Mouse (Mus musculus) macrophage (primary cell): ENCODE data around the gene Armh4. TPM values are rescaled to one million over a fixed set of nuclear protein-coding genes. Genes with fewer than 3 reads are reported as not detected.

Source experiments
- H3K27ac ChIP-seq: fragments of 350-480 bp; formaldehyde crosslinking; 2 replicates; pipeline ENCODE4 v1.9.0; 2021
- H3K36me3 ChIP-seq: fragments of 350-480 bp; formaldehyde crosslinking; 2 replicates; pipeline ENCODE4 v1.9.0; 2021; ENCODE audit errors: inconsistent target
- H3K4me3 ChIP-seq: fragments of 350-480 bp; formaldehyde crosslinking; 2 replicates; pipeline ENCODE4 v1.9.0; 2021; ENCODE audit errors: inconsistent target
- H3K79me2 ChIP-seq: fragments of 350-480 bp; formaldehyde crosslinking; 2 replicates; pipeline ENCODE4 v1.9.0; 2021; ENCODE audit errors: inconsistent target
- WGBS: methylation state at CpG from one replicate; pipeline ENCODE4 v1.1.7; 2026; ENCODE audit warnings: inconsistent platforms; ENCODE audit not compliant: missing documents; 5-methylcytosine and 5-hydroxymethylcytosine counted together
- polyA plus RNA-seq: library from polyadenylated mRNA; stranded (reverse); fragments of 250-400 nt; gene quantifications from 3 replicates; pipeline ENCODE4 v1.2.4, GENCODE M21; 2018; ENCODE audit warnings: inconsistent platforms

Gene Armh4
- polyA plus RNA-seq, 1 experiment from 2014 or later: not detected

- Histone ChIP-seq H3K79me2 (no peaks in the 10 kb centered on the region), H3K4me3 (no peak overlapping the region), H3K36me3 (no peaks in the 10 kb centered on the region), H3K27ac (no peak overlapping the region)
- 84% methylated on average over 4 of the region's 4 CpGs for WGBS
These were observed 16.6 kb downstream of the Armh4 start for GRCm38 (mm10) chr14:49766601-49767000.

DNA sequence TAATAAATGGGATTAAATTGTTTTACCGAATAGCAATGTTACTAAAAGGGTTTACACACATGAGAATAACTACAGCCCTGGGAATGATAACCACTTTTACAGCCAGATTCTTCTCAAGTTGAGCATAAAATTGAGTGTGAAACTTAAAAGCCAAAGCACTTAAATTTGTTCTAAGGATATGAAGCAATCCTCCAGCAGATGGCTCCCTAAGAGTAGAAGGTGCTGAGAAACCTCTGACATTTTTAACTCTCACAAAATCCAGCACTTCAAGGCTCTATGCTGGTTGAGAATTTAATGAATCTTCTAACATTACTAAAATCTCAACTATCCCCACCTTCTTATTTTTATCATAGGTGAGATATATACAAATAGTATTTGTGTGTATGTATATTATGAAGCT lies 27.3 kb downstream of the Armh4 start:
- no peaks in the 10 kb centered on the region for H3K36me3 ChIP-seq
- no peak overlapping the region for H3K27ac ChIP-seq
- WGBS: 77% methylated on average over 1 of the region's 1 CpGs
- no peak overlapping the region for H3K4me3 ChIP-seq
- H3K79me2 ChIP-seq: no peaks in the 10 kb centered on the region

- Histone ChIP-seq H3K79me2 (no peaks in the 10 kb centered on the region), H3K27ac (no peak overlapping the region), H3K36me3 (no peaks in the 10 kb centered on the region), H3K4me3 (no peak overlapping the region)
These were observed 30.6 kb downstream of the Armh4 start for GRCm38 (mm10) chr14:49752614-49753013.

DNA sequence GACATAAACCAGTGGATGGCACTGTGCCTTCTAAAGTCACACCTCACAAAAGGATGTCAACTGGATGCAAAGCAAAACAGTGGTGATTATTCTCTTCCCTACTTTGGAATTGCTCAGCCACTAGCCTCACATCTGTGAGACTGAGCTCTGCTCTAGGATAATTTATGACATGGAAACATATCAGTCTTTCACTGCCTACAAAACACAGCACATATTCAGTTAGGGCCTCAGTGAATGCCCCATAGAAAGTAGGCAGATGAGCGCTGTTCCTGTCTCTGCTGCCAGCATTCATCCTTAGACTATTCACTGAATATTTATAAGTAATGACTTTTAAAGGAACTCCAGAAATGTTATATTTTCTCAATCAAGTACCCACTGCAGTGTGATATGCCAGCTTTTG lies 37.3 kb downstream of the Armh4 start:
- Histone ChIP-seq H3K79me2 (no peaks in the 10 kb centered on the region), H3K4me3 (no peak overlapping the region), H3K36me3 (no peaks in the 10 kb centered on the region), H3K27ac (no peak overlapping the region)
- 93% methylated on average over 1 of the region's 1 CpGs for WGBS

DNA sequence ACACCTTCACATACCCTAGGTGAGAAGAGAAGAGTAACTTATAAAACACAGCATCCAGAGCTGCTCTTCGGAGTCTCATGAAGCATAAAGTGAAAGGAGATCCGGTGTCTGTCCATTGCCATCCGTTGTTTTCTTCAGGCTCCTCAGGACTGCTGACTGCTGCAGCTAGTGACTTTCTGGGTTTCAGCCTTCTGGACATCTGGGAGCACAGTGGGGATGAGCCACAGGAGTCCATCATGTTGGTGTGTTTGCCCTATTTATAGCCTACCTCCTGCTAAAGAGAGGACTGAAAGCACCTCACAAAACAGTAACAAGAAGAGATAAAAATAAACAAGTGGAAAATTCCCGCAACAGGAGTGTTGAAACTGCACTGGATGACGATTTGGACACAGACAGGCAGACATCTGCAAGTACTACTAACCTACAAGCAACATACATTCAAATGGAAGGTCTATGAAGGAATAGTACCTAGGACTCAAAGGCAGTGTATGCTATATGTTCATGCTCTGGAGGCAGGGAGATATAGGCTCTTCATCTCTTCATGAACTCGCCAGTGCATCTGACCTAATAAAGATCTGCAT lies 39.1 kb downstream of the Armh4 start:
- WGBS: 81% methylated on average over 6 of the region's 6 CpGs
- Histone ChIP-seq H3K4me3 (no peak overlapping the region), H3K79me2 (no peaks in the 10 kb centered on the region), H3K36me3 (no peaks in the 10 kb centered on the region), H3K27ac (no peak overlapping the region)

DNA sequence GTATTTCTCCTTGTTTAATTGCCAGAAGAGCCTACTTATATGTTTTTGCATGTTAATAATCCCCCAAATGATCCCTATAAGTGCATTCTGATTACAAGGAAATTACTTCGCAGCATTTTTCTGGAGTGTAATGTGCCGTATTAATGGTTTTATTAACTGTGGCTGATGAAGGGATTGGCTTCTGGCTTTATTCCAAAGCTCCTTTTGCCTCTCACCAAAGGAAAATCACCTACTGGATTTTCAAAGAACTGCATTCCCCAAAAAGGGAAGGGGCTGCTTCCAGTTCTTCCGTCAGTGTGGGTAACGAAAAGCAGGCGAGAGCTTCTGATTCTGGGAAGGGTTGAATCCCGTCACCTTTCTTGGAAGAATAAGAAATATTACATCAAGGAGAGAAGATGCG lies 43.9 kb downstream of the Armh4 start:
- Histone ChIP-seq H3K36me3 (no peaks in the 10 kb centered on the region), H3K4me3 (no peak overlapping the region), H3K79me2 (no peaks in the 10 kb centered on the region), H3K27ac (no peak overlapping the region)
- 90% methylated on average over 7 of the region's 7 CpGs for WGBS

GRCm38 (mm10) chr14:49738441-49739088 lies 44.6 kb downstream of the Armh4 start:
- WGBS: 57% methylated on average over 1 of the region's 2 CpGs
- H3K4me3 ChIP-seq: no peak overlapping the region
- H3K79me2 ChIP-seq: no peaks in the 10 kb centered on the region
- no peak overlapping the region for H3K27ac ChIP-seq
- H3K36me3 ChIP-seq: no peaks in the 10 kb centered on the region

DNA sequence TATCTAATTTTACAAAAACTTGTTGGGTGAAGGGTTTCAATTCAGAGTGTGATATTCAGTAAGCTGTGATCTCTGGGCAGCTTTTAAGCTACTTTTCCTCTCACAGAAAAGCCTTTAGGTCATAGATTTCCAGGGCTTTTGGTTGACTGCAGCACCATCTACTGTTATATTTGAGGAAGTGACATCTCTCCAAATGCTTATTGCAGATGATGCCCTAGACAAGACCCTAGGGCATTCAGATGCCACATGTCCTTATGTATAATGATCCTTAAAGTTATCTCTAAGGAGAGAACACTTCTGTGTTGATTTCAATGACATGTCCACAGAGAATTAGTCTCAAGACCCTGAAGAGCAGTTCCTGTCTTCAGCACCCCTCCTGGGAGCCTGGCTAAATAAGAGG lies 49.2 kb downstream of the Armh4 start:
- no peaks in the 10 kb centered on the region for H3K79me2 ChIP-seq
- H3K27ac ChIP-seq: no peak overlapping the region
- H3K36me3 ChIP-seq: no peaks in the 10 kb centered on the region
- no peak overlapping the region for H3K4me3 ChIP-seq

- WGBS: 40% methylated on average over 4 of the region's 4 CpGs
- Histone ChIP-seq H3K27ac (no peak overlapping the region), H3K36me3 (no peaks in the 10 kb centered on the region), H3K4me3 (no peak overlapping the region), H3K79me2 (no peaks in the 10 kb centered on the region)
These were observed 59.7 kb downstream of the Armh4 start for GRCm38 (mm10) chr14:49723361-49724054.

DNA sequence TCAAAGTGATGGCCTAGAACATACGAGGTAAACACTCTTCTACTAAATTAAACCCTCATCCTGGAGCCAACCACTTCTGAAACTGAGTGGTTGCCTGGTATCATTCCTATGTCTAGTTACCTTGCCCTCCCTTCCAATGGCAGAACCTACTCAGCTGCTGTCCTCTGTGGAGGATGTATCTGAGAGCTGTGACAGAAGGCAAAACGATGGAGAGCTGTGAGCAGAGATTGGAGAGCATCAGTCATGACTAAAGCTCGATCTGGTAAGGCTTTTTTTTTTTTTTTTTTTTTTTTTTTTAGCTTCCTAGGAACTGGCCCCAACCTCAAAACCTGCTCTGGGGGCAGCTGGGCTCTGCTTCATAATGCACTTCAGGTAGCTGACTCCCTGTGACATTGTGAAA lies 60.4 kb downstream of the Armh4 start:
- Histone ChIP-seq H3K4me3 (no peak overlapping the region), H3K36me3 (no peaks in the 10 kb centered on the region), H3K79me2 (no peaks in the 10 kb centered on the region), H3K27ac (no peak overlapping the region)
- WGBS: 26% methylated on average over 3 of the region's 3 CpGs

DNA sequence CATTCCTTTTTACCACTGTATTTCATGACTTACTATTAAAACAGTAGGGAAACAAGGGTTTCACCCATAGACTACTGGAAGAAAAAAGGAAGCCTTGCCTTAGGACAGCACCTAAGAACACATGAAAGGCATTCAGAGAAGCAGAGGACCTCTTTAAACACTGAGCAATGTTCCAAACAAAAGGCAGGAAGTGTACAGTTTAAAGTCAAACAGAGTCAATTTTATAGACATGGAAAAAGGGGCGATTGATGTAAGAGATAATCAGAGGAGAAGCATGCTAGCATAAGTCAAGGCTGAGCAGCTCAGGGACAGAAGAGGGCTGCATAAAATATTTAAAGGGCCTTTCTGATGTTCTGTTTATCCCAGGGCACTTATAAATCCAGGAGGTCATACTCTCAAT lies 61.9 kb downstream of the Armh4 start:
- Histone ChIP-seq H3K79me2 (no peaks in the 10 kb centered on the region), H3K4me3 (no peak overlapping the region), H3K36me3 (no peaks in the 10 kb centered on the region), H3K27ac (no peak overlapping the region)
- WGBS: 73% methylated on average over 1 of the region's 1 CpGs

DNA sequence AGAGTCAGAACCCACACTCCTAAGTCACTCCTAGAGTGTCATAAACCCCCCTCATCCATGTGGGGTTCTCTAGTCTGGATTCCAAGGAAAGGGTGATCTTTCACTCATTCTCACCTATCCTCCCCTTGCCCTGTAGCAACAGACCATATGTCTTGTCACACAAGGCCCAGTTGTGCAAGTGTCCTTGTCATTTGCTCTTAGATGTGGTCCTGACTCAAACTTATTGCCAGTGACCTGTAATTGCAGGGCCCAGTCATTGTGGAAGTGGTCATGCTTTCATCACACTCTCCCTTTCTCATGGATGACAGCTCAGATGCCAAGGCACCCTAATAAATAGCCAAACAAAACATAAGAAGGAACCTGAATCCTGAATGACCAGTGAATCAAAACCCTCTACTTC lies 63.5 kb downstream of the Armh4 start:
- Histone ChIP-seq H3K4me3 (no peak overlapping the region), H3K36me3 (no peaks in the 10 kb centered on the region), H3K27ac (no peak overlapping the region), H3K79me2 (no peaks in the 10 kb centered on the region)

- Histone ChIP-seq H3K36me3 (no peaks in the 10 kb centered on the region), H3K27ac (no peak overlapping the region), H3K4me3 (no peak overlapping the region), H3K79me2 (no peaks in the 10 kb centered on the region)
- 50% methylated on average over 3 of the region's 3 CpGs for WGBS
These were observed 72.2 kb downstream of the Armh4 start for GRCm38 (mm10) chr14:49711016-49711415.

GRCm38 (mm10) chr14:49703432-49704200 lies 79.6 kb downstream of the Armh4 start:
- Histone ChIP-seq H3K27ac (no peak overlapping the region), H3K4me3 (no peak overlapping the region), H3K79me2 (no peaks in the 10 kb centered on the region), H3K36me3 (no peaks in the 10 kb centered on the region)
- WGBS: 87% methylated on average over 3 of the region's 3 CpGs
